Mouse (Mus musculus) activated CD4-positive, CD25-positive, alpha-beta regulatory T cell, adult 9 weeks (primary cell): ENCODE measurements around the gene Zfp975. TPM values are rescaled to one million over a fixed set of nuclear protein-coding genes. Genes with fewer than 3 reads are reported as not detected.

Source experiments
- polyA plus RNA-seq: library from polyadenylated mRNA; unstranded; fragments of 100-300 nt; shearing (Covaris generic); gene quantifications from one replicate; pipeline ENCODE4 v1.2.1, GENCODE M21; 2017

Gene Zfp975
- polyA plus RNA-seq: 4.4 TPM

GRCm38 (mm10) chr7:42692362-42693158 lies at the start of gene Zfp975:
Gene Zfp975, minus strand, starts transcription at chr7:42692742.

GRCm38 (mm10) chr7:42726917-42727316 lies 34.4 kb upstream of the Zfp975 start, which contains the start of gene Gm17067:
Gene Gm17067, minus strand, starts transcription at chr7:42727017.

GRCm38 (mm10) chr7:42642152-42643115 lies 50.1 kb downstream of the Zfp975 start, which contains the start of gene Zfp976:
Gene Zfp976, minus strand, starts transcription at chr7:42642588.

Other genes with a start within 250 kb of the Zfp975 start
- gene 4933421I07Rik, start 244.6 kb downstream of the Zfp975 start, polyA plus RNA-seq: not detected
- 32.4 TPM for gene Zfp141, start 187.0 kb downstream of the Zfp975 start, polyA plus RNA-seq
- not detected for gene Gm21028, start 114.2 kb downstream of the Zfp975 start, polyA plus RNA-seq
- gene Zfp977, start 100.2 kb downstream of the Zfp975 start, polyA plus RNA-seq: not detected
- 2.2 TPM for gene Zfp976, start 50.2 kb downstream of the Zfp975 start, polyA plus RNA-seq
- gene Gm17067, start 34.3 kb upstream of the Zfp975 start, polyA plus RNA-seq: not detected
- not detected for gene Vmn2r62, start 100.8 kb upstream of the Zfp975 start, polyA plus RNA-seq
- gene Gm2381, start 174.5 kb upstream of the Zfp975 start, polyA plus RNA-seq: not detected
- gene Vmn2r63, start 241.1 kb upstream of the Zfp975 start, polyA plus RNA-seq: 0.05 TPM